Mouse (Mus musculus) heart, postnatal 0 days (tissue): ENCODE results near the gene Dnajc11. TPM values are rescaled to one million over a fixed set of nuclear protein-coding genes. Genes with fewer than 3 reads are reported as not detected.
A peak's percentile ranks its signal among the peaks of the same experiment; 100 is the strongest.

Experiments
- ATAC-seq: fragments of 200-750 bp; cut with Nextera tagmentation; 2 replicates; pipeline ENCODE4 v1.8.0; 2017; ENCODE audit warnings: low read depth, moderate number of reproducible peaks, moderate library complexity; ENCODE audit not compliant: insufficient read depth
- DNase-seq: peaks from one replicate; pipeline ENCODE4 v3.0.0-alpha.2; 2016; ENCODE audit warnings: low spot score
- H3K27ac ChIP-seq: fragments of 300-500 bp; sonication (generic); 2 replicates; pipeline ENCODE4 v1.5.1; 2014; ENCODE audit warnings: low read depth, mild to moderate bottlenecking
- H3K27me3 ChIP-seq: fragments of 300-500 bp; sonication (generic); 2 replicates; pipeline ENCODE4 v1.6.1; 2014; ENCODE audit warnings: low read length, mixed read lengths; ENCODE audit not compliant: control insufficient read depth, insufficient read depth
- H3K36me3 ChIP-seq: fragments of 300-500 bp; sonication (generic); replicated peaks from 2 replicates; pipeline ENCODE4 v1.6.1; 2014; ENCODE audit warnings: low read length, mixed read lengths; ENCODE audit not compliant: control insufficient read depth, insufficient read depth
- H3K4me1 ChIP-seq: fragments of 300-500 bp; sonication (generic); 2 replicates; pipeline ENCODE4 v1.6.1; 2014; ENCODE audit warnings: antibody characterized with exemption; ENCODE audit not compliant: control insufficient read depth, insufficient read depth
- H3K4me2 ChIP-seq: fragments of 300-500 bp; sonication (generic); 2 replicates; pipeline ENCODE4 v1.6.1; 2014; ENCODE audit warnings: low read depth, mild to moderate bottlenecking, low read length, moderate library complexity
- H3K4me3 ChIP-seq: fragments of 300-500 bp; sonication (generic); 2 replicates; pipeline ENCODE4 v1.5.1; 2014; ENCODE audit warnings: low read depth, low read length
- H3K9ac ChIP-seq: fragments of 300-500 bp; sonication (generic); replicated peaks from 2 replicates; pipeline ENCODE4 v1.6.1; 2014; ENCODE audit warnings: low read depth, low read length, mixed read lengths
- H3K9me3 ChIP-seq: fragments of 300-500 bp; sonication (generic); replicated peaks from 2 replicates; pipeline ENCODE4 v1.6.1; 2016; ENCODE audit warnings: low read length; ENCODE audit not compliant: control insufficient read depth
- CTCF ChIP-seq: IDR thresholded peaks from 2 replicates; pipeline ENCODE4 v1.5.1; 2016; ENCODE audit warnings: antibody characterized with exemption, control low read depth, low read depth
- EP300 ChIP-seq: IDR thresholded peaks from 2 replicates; pipeline ENCODE4 v1.6.1; 2016; ENCODE audit warnings: antibody characterized with exemption, low read depth
- WGBS: fragments of 180-500 bp; shearing (Covaris S2); extraction: QIAGEN DNeasy Blood & Tissue Kit; methylation state at CpG from one replicate; pipeline ENCODE4 v1.1.7; 2014; 5-methylcytosine and 5-hydroxymethylcytosine counted together
- polyA plus RNA-seq: library from polyadenylated mRNA; unstranded; fragments of >200 nt; fragmentation: Nextera tagmentation; extraction: Ambion mirVana; gene quantifications from 2 replicates; pipeline ENCODE4 v1.2.1, GENCODE M21; 2015
- total RNA-seq: library from RNA; depleted of rRNA; stranded (reverse); fragments of >200 nt; gene quantifications from 2 replicates; pipeline ENCODE4 v1.2.3, GENCODE M21; 2014; ENCODE audit warnings: low replicate concordance; rRNA removed

Dnajc11 gene
- total and polyA plus RNA-seq, 2 experiments from 2014 or later = 47.7 to 95.3 TPM

GRCm38 (mm10) chr4:152027524-152027923, 94.0 kb downstream of the Dnajc11 start, which contains the start of gene Zbtb48:
Gene Zbtb48, minus strand, starts transcription at chr4:152027671.
- Histone ChIP-seq H3K4me3 (peak within 1 kb of the TSS; percentile 75), H3K4me1 (peaks cover 22% of the 10 kb centered on the region), H3K9ac (peak within 1 kb of the TSS; percentile 53), H3K4me2 (peak within 1 kb of the TSS; percentile 84), H3K27ac (peak within 1 kb of the TSS; percentile 72), H3K9me3 (no peaks in the 10 kb centered on the region), H3K36me3 (peaks cover 18% of the 10 kb centered on the region), H3K27me3 (no peaks in the 10 kb centered on the region)
- TF ChIP-seq EP300 (no peak), CTCF (no peak)
- DNase-seq (peak; percentile 96), ATAC-seq (peak; percentile 98)
- WGBS = under 1% methylated on average over 32 of the region's 35 CpGs

GRCm38 (mm10) chr4:152028456-152028855, 95.0 kb downstream of the Dnajc11 start:
- Histone ChIP-seq H3K4me3 (0 out of 2 replicates have a peak overlapping the region, but pooled peaks have one; percentile 75), H3K9me3 (no peaks in the 10 kb centered on the region), H3K27me3 (no peaks in the 10 kb centered on the region), H3K4me1 (peaks cover 22% of the 10 kb centered on the region), H3K4me2 (0 out of 2 replicates have a peak overlapping the region, but pooled peaks have one; percentile 84), H3K9ac (no peak overlapping the region; the same call in 1 of the 2 replicates), H3K36me3 (peaks cover 11% of the 10 kb centered on the region), H3K27ac (no peak overlapping the region)
- ATAC-seq (no peak), DNase-seq (no peak)
- WGBS = 57% methylated on average over 15 of the region's 15 CpGs
- no peak for TF ChIP-seq EP300
- no peak for TF ChIP-seq CTCF

DNA sequence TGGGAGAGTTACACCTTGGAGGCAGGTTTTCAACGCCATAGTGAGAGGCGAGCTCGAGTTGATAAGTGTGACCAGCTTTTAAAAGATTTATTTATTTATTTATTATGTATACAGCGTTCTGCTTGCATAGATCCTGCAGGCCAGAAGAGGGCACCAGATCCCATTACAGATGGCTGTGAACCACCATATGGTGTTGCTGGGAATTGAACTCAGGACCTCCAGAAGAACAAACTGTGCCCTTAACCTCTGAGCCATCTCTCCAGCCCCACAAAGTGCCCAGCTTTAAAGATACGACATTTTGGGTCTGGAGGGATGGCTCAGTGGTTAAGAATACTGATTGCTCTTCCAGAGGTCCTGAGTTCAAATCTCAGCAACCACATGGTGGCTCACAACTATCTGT, 95.6 kb downstream of the Dnajc11 start:
- TF ChIP-seq EP300 (no peak), CTCF (peak; percentile 45)
- 32% methylated on average over 5 of the region's 5 CpGs for WGBS

DNA sequence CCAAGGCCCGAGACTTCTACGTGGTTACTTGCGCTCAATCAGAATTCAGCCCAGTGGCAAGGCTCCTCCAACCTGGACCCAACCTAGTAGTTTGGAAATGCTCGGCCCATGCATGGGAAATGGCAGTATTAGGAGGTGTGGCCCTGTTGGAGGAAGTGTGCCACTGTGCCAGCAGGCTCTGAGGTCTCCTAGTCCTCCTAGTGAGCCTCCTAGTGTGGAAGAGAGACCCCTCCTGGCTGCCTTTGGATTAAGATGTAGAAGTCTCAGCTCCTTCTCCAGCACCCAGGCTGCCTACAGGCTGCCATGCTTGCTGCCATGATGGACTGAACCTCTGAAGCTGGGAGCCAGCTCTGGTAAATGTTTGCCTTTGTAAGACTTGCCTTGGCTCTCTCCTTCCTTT, 96.5 kb downstream of the Dnajc11 start:
- H3K27ac ChIP-seq = no peak overlapping the region
- no peaks in the 10 kb centered on the region for H3K9me3 ChIP-seq
- TF ChIP-seq EP300 (no peak), CTCF (0 out of 2 replicates have a peak, but pooled peaks have one; percentile 27)
- peaks cover 22% of the 10 kb centered on the region for H3K4me1 ChIP-seq
- no peak overlapping the region for H3K4me3 ChIP-seq
- no peak overlapping the region for H3K9ac ChIP-seq
- H3K27me3 ChIP-seq = no peaks in the 10 kb centered on the region
- DNase-seq (no peak), ATAC-seq (no peak)
- H3K4me2 ChIP-seq = no peak overlapping the region
- WGBS = 83% methylated on average over 4 of the region's 4 CpGs
- H3K36me3 ChIP-seq = no peaks in the 10 kb centered on the region

More for the DNA sequence above, 95.6 kb downstream of the Dnajc11 start:
- Histone ChIP-seq H3K27ac (no peak overlapping the region), H3K27me3 (no peaks in the 10 kb centered on the region), H3K36me3 (peaks cover 6% of the 10 kb centered on the region), H3K4me3 (no peak overlapping the region), H3K9me3 (no peaks in the 10 kb centered on the region), H3K4me1 (peaks cover 22% of the 10 kb centered on the region), H3K4me2 (no peak overlapping the region), H3K9ac (no peak overlapping the region)
- DNase-seq (no peak), ATAC-seq (no peak)

Other genes starting within 250 kb of the Dnajc11 start
- gene Camta1, start 71.8 kb upstream of the Dnajc11 start, total RNA-seq = 72.7 and 739 TPM in 2 replicates
- 240 and 250 TPM in 2 replicates for gene Camta1, start 71.8 kb upstream of the Dnajc11 start, polyA plus RNA-seq
- gene Thap3, start 55.3 kb downstream of the Dnajc11 start, total RNA-seq = 16.9 and 23.2 TPM in 2 replicates
- gene Thap3, start 55.3 kb downstream of the Dnajc11 start, polyA plus RNA-seq = 22.0 and 27.4 TPM in 2 replicates
- 8.0 and 10.7 TPM in 2 replicates for gene Phf13, start 62.6 kb downstream of the Dnajc11 start, total RNA-seq
- 8.4 and 9.3 TPM in 2 replicates for gene Phf13, start 62.6 kb downstream of the Dnajc11 start, polyA plus RNA-seq
- 56.5 and 70.4 TPM in 2 replicates for gene Klhl21, start 75.1 kb downstream of the Dnajc11 start, total RNA-seq
- gene Klhl21, start 75.1 kb downstream of the Dnajc11 start, polyA plus RNA-seq = 24.7 and 31.8 TPM in 2 replicates
- 1.7 and 11.3 TPM in 2 replicates for gene Zbtb48, start 94.0 kb downstream of the Dnajc11 start, total RNA-seq
- 6.5 and 9.0 TPM in 2 replicates for gene Zbtb48, start 94.0 kb downstream of the Dnajc11 start, polyA plus RNA-seq
- not detected in 2 replicates for gene Tas1r1, start 104.9 kb downstream of the Dnajc11 start, total RNA-seq
- 0.07 and 0.08 TPM in 2 replicates for gene Tas1r1, start 104.9 kb downstream of the Dnajc11 start, polyA plus RNA-seq
- gene Nol9, start 105.6 kb downstream of the Dnajc11 start, total RNA-seq = 8.0 and 13.9 TPM in 2 replicates
- gene Nol9, start 105.6 kb downstream of the Dnajc11 start, polyA plus RNA-seq = 7.5 and 7.8 TPM in 2 replicates
- 16.6 and 18.0 TPM in 2 replicates for gene Plekhg5, start 138.8 kb downstream of the Dnajc11 start, total RNA-seq
- 8.8 and 10.6 TPM in 2 replicates for gene Plekhg5, start 138.8 kb downstream of the Dnajc11 start, polyA plus RNA-seq
- 0.89 TPM in 1 of 2 replicates, not detected in the other for gene Tnfrsf25, start 182.2 kb downstream of the Dnajc11 start, total RNA-seq
- gene Tnfrsf25, start 182.2 kb downstream of the Dnajc11 start, polyA plus RNA-seq = 0.75 and 1.2 TPM in 2 replicates
- 0.34 and 0.97 TPM in 2 replicates for gene Espn, start 218.7 kb downstream of the Dnajc11 start, total RNA-seq
- gene Espn, start 218.7 kb downstream of the Dnajc11 start, polyA plus RNA-seq = 0.69 and 0.87 TPM in 2 replicates
- gene Hes2, start 225.2 kb downstream of the Dnajc11 start, total RNA-seq = not detected in 2 replicates
- gene Hes2, start 225.2 kb downstream of the Dnajc11 start, polyA plus RNA-seq = not detected in 2 replicates
- 17.9 and 39.5 TPM in 2 replicates for gene Acot7, start 244.4 kb downstream of the Dnajc11 start, total RNA-seq
- 68.8 and 73.5 TPM in 2 replicates for gene Acot7, start 244.4 kb downstream of the Dnajc11 start, polyA plus RNA-seq